Mouse (Mus musculus): Measurements from ENCODE around the gene Ankrd12. TPM values are rescaled to one million over a fixed set of nuclear protein-coding genes. Genes with fewer than 3 reads are reported as not detected.

The Ankrd12 gene
- total RNA-seq (2021) = 10 to 100 TPM; 23.4 to 27.9 TPM

DNA sequence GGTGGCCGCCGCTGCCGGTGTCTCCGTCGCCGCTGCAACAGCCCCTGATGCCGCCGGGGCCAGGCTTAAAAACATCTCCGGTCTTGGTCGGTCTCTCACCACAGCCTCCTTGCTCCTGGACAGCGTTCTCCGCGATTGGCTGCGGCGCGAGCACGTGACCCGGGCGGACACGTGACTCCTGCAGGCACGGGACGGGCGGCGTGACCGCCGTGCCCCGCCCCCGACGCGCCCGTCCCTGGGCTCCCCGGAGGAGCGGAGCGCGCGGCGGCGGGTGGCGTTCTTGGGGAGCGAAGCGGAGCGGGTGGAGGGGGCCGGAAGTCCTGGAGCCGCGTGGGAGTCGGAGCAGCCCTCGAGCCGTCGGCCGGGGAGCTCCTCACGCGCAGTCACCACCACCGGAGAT is at the start of gene Ankrd12:
Gene Ankrd12, minus strand, starts transcription at position 156 of the 400 bp plus-strand sequence.
- intact Hi-C loops (cut with DNase I) = loop anchor here (1.0 kb wide), 1 partner anchor 23 kb away; no protein-coding TSS in a partner anchor
- DNase-seq = peak; percentile 96 to 98

DNA sequence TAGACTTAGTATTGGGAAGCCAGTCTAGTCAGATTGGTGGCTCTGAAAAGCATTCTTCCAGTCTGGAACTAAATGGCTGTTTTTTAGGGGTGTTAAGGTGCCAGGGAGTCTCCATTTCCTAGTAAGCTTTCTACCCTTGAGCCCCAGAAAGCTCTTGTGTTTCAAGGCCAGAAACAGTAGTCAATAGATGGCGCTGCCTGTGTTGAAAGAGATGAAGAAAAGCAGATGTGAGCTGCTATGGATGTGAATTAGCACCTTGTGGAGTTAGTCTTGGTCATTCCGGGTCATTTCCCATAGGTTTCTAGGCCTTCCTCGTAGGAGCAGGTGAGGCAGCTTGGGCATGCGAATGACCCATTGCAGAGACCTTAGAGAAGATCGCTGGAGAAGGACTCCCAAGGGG is 48.3 kb upstream of the Ankrd12 start:
- DNase-seq = no peak
- intact Hi-C loops (cut with DNase I) = no loop called here

- no peak for DNase-seq
- intact Hi-C loops (cut with DNase I) = no loop called here
These were observed 47.1 kb upstream of the Ankrd12 start for GRCm38 (mm10) chr17:66123816-66124610.

- intact Hi-C loops (cut with DNase I) = no loop called here
These were observed 46.4 kb upstream of the Ankrd12 start, which contains the start of gene Ddx11 for GRCm38 (mm10) chr17:66123066-66123815. Gene Ddx11 (plus strand): TSS chr17:66123520.

DNA sequence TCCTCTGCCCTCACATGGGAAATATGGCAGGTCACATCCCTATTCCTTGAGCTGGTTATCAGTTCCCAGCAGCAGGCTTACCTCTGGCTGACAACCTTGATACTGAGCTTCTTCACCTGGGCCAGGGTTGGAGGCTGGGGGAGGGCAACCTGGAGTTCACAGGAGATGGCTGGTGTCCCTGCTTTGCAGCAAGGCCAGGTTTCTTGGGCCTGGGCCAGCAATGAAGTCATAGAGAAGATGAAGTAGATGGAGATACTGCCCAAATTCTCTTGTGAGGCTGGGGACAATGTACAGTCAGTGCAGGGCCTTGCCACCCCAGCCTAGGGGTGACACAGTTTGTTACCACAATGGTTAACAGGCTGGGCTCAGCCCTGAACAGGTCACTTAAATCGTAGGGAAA is 43.8 kb upstream of the Ankrd12 start:
- no peak for DNase-seq
- intact Hi-C loops (cut with DNase I) = no loop called here

More at GRCm38 (mm10) chr17:66123066-66123815, 46.4 kb upstream of the Ankrd12 start, which contains the start of gene Ddx11:
- peak; percentile 97 to 98 for DNase-seq

DNA sequence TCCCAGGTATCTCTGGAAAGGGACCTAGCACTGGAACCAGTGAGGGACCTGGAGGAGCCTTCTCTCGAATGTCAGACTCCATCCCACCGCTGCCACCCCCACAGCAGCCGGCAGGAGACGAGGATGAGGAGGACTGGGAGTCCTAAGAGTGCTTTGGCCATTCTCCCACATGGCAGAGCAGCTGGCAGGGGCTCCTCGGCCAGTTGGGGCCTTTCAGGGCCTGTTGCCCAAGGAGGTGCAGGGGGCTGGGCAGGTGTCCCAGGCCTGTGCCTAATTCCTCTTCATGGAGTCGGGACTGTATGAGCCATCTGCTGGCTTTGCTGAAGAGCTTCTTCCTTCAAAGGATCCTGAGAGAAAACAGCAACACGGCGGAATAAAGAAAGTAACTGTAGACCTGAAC is 42.1 kb upstream of the Ankrd12 start:
- intact Hi-C loops (cut with DNase I) = no loop called here
- DNase-seq = no peak

DNA sequence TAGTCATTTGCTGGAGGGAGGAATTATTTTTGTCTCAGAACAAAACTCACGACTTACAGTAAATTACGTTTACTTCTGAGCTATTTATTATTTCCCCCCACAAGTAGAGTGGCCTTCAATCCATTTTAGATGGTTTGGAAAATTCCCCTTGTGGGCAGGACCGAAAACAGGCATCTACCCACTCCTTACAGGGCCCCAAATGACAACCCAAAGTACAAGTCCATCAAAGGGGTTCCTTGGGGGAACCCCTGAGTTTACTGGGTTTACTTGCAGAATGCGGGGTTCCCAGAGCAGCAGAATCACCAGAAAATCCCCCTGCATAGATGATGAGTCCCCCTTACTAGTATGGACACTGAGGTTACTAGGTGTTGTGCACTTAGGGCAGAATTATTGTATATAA is 35.3 kb upstream of the Ankrd12 start:
- DNase-seq = no peak
- intact Hi-C loops (cut with DNase I) = loop anchor here (5.0 kb wide), 1 partner anchor 230 kb away; no protein-coding TSS in a partner anchor

- peak; percentile 86 to 87 for DNase-seq
- intact Hi-C loops (cut with DNase I) = loop anchor here (5.0 kb wide), 1 partner anchor 229 kb away; no protein-coding TSS in a partner anchor
These were observed 34.6 kb upstream of the Ankrd12 start, which contains the start of gene Washc1 for GRCm38 (mm10) chr17:66111402-66111959. Gene Washc1 (plus strand): TSS chr17:66111545.

- intact Hi-C loops (cut with DNase I) = loop anchor here (5.0 kb wide), 1 partner anchor 228 kb away; no protein-coding TSS in a partner anchor
- peak in 1 of 2 experiments; percentile 17 for DNase-seq
These were observed 33.9 kb upstream of the Ankrd12 start for GRCm38 (mm10) chr17:66110746-66111145.

DNA sequence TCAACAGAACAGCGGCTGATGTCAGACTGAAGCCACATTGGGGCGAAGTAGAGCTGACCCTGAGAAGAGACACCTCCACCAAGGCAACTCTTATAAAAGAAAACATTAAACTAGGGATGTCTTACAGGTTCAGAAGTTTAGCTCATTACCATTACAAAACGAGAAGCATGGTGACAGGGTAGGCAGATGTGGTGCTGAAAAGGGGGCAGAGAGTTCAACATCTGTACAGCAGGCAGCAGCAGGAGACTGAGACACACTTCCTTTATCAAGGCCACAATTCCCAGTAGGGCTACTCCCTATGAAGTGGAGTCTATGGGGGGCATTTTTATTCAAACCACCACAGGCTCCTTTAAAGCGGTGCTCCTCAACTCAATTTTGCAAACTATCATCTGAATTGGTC is 31.3 kb upstream of the Ankrd12 start:
- intact Hi-C loops (cut with DNase I) = loop anchor here (5.0 to 10.0 kb wide), 2 partner anchors 156 to 403 kb away; partner anchors contain the start of gene Twsg1
- DNase-seq = no peak

- intact Hi-C loops (cut with DNase I) = loop anchor here (2.0 to 10.0 kb wide), 3 partner anchors 155 to 403 kb away; partner anchors contain the start of gene Twsg1
- no peak for DNase-seq
These were observed 30.6 kb upstream of the Ankrd12 start for GRCm38 (mm10) chr17:66107466-66107865.

- intact Hi-C loops (cut with DNase I) = loop anchor here (2.0 to 10.0 kb wide), 3 partner anchors 154 to 402 kb away; partner anchors contain the start of gene Twsg1
- DNase-seq = peak; percentile 61 to 77
These were observed 29.8 kb upstream of the Ankrd12 start for GRCm38 (mm10) chr17:66106601-66107267.

- DNase-seq = no peak
- intact Hi-C loops (cut with DNase I) = loop anchor here (2.0 to 10.0 kb wide), 4 partner anchors 42 to 492 kb away; partner anchors contain the start of gene Vapa
These were observed 27.2 kb upstream of the Ankrd12 start for GRCm38 (mm10) chr17:66104076-66104475.

GRCm38 (mm10) chr17:66101380-66102330 is 24.8 kb upstream of the Ankrd12 start, which contains the start of gene Ndufv2:
Gene Ndufv2 (minus strand): TSS chr17:66101559.
- peak; percentile 89 to 91 for DNase-seq
- intact Hi-C loops (cut with DNase I) = loop anchor here (1.0 to 10.0 kb wide), 4 partner anchors 21 to 489 kb away; partner anchors contain the start of gene Vapa

- intact Hi-C loops (cut with DNase I) = loop anchor here (1.0 to 10.0 kb wide), 4 partner anchors 23 to 488 kb away; partner anchors contain the start of genes Ankrd12 and Vapa
- DNase-seq = no peak
These were observed 23.9 kb upstream of the Ankrd12 start for GRCm38 (mm10) chr17:66100566-66101379.

DNA sequence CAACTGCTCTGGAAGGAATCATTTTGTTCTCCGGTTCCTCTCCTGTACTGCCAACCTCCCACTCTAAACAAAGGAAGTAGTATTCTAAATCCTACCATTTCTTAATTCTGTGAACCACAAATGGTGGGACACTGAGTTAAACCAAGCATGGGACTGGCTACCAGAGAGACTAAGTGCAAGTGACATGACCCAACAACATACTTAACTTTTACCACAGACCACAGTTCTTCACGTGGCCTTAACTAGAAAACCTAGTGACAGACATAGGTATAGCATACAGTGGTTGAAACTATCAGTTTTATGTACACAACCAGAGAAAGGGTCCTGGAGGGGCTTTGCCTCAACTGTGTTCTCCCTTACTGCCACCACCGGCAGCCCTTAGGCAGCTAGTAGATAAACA is 15.8 kb upstream of the Ankrd12 start:
- intact Hi-C loops (cut with DNase I) = no loop called here

GRCm38 (mm10) chr17:66092065-66092464 is 15.2 kb upstream of the Ankrd12 start:
- intact Hi-C loops (cut with DNase I) = no loop called here
- DNase-seq = no peak

More for the DNA sequence above, 15.8 kb upstream of the Ankrd12 start:
- DNase-seq = no peak

GRCm38 (mm10) chr17:66091392-66091791 is 14.5 kb upstream of the Ankrd12 start:
- DNase-seq = no peak
- intact Hi-C loops (cut with DNase I) = no loop called here
